Mouse (Mus musculus) lung, postnatal 14 days (tissue): ENCODE data around the gene Ints5.

ENCODE experiments used
- DNase-seq: peaks from one replicate; pipeline ENCODE4 v3.0.0; 2021

Ints5 gene

DNA sequence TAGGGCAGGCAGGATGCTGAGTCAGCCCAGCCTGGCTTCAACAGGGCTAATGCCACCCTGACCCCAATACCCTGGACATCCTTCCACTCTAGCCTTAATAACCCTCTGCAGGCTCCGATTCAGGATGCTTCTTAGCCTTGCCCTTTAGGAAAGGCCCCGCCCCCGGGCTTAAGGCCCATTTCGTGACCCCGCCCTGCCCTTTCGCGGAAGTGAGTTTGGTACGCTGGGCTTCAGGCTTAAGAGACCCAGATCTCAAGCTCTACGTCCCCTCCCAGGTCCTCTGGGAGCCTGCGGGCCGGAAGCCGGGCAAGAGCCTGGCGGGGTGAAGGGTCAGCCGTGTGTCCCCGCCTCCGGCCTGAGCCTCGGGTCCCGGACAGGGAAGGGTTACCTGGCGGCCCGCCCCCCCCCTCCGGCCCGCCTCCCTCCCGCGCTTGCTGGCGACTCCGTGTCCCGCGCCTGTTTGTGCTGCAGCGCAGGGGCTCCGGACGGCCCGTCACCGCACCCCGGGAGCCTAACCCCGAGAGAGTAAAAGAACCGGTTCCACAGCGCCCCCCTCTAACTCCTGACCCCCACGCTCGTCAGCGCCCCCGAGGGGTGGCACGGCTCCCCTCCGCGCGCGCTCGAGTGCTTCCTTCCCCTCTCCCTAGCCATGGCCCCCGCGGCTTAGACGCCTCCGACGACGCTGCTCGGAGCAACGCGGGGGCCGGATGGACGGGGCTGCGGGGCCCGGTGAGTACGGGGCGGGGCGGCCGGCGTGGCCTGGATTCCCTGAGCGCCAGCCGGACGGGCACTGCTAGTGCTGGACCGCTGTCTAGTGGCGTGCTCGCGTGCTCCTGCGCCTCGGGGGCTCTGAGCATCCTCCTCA lies 36.7 kb downstream of the Ints5 start, which contains the start of the genes Rom1 and Eml3:
Rom1 (minus strand) TSS at position 133 of the 865 bp plus-strand sequence.
Eml3 (plus strand) TSS at position 329 of the 865 bp plus-strand sequence.
- DNase-seq: peak; percentile 91

DNA sequence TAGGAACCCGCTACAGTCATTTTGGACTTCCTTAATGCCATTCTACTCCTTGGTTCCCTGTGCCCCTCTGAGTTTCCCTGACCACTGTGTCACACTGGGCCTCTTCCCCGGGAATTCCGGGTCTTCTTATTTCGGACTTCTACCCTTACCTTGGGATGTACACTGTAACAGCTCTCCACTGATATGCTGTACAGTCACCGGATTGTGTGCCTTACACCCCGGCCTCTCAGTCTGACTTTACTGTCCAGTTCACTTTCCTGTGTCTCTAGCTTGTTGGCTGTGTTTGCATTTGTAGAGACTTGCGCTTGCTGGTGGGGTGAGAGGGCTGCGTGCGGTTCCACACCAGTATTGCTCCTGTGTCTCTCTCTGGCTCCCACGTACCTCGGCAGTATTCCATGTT lies 37.3 kb downstream of the Ints5 start:
- DNase-seq: no peak

DNA sequence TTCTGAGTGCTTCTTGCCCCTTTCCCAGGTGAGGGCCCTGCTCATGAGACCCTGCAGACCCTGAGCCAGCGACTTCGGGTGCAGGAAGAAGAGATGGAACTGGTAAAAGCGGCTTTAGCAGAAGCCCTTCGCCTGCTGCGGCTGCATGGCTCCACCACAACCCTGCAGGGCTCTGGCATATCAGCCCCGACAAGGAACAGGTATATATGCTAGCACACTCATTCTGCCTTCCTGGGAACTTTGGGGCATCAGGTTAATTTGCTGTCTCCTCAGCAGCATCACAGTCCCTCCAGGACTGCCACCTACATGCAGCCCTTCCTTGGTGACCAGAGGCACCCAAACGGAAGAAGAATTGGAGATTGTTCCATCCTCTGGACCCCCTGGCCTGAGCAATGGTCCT lies 38.0 kb downstream of the Ints5 start:
- DNase-seq: no peak

GRCm38 (mm10) chr19:8936736-8937135 lies 43.9 kb downstream of the Ints5 start:
- no peak for DNase-seq

DNA sequence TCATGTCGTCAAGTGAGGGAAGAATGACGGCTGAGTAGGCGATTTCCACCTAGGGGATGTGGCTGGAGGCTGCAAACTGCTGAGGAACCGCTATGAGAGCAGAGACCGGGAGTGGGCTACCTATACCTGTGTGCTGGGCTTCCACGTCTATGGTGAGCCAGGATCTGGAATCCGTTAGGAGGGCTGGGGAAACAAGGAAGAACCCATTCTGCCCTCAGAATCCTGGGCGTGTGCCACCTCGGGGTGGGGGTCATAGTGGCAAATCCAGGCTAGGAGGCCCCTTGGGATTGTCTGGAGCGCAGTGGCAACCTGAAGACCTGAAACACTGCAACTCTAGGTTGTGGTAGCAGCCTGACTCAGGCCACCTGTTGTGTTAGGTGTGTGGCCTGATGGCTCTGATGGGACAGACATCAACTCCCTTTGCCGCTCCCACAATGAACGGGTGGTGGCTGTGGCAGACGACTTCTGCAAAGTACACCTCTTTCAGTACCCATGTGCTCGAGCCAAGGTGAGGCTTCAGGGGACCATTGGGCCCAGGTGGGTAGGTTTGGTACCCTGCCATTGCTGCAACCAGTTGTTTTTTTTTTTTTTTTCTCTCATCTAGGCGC lies 47.8 kb downstream of the Ints5 start:
- DNase-seq: no peak

- DNase-seq: no peak
Measured at GRCm38 (mm10) chr19:8941136-8941514, 48.3 kb downstream of the Ints5 start.

DNA sequence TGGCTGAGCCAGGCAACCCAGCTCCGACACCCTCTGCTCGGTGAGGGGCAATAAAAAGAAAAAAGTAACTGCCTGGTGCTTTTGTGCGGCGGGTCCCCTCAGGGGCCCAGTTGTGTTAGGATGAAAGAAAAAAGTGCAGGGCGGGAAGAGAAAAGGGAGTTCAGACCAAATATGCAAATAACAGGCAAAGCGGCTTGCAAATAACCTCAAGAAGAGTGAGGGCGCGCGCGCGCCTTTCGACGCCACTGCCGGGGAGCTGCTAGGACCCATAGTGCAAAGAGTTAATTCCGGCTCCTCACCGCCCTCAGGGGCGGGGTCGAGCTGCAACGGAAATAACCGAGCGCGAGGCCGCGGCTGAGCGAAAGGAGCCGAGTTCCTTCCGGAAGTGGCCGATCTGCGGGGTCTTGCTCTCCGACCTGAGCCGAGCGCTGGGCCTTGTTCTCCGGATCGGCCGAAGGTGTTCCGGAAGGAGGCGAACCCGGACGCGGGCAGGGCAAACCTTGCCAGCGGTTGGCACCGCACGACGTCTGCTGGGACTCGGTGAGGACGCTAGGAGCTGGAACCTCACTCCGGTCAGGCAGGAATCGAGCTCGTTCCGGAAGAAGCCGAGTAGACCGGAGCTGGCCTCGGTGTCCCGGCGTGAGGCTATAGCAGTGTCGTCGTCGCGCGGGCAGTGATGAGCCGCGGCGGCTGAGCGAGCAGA lies 48.9 kb downstream of the Ints5 start, which contains the start of gene Mta2:
Mta2 (plus strand) TSS at position 361 of the 703 bp plus-strand sequence.
- DNase-seq: peak; percentile 95

DNA sequence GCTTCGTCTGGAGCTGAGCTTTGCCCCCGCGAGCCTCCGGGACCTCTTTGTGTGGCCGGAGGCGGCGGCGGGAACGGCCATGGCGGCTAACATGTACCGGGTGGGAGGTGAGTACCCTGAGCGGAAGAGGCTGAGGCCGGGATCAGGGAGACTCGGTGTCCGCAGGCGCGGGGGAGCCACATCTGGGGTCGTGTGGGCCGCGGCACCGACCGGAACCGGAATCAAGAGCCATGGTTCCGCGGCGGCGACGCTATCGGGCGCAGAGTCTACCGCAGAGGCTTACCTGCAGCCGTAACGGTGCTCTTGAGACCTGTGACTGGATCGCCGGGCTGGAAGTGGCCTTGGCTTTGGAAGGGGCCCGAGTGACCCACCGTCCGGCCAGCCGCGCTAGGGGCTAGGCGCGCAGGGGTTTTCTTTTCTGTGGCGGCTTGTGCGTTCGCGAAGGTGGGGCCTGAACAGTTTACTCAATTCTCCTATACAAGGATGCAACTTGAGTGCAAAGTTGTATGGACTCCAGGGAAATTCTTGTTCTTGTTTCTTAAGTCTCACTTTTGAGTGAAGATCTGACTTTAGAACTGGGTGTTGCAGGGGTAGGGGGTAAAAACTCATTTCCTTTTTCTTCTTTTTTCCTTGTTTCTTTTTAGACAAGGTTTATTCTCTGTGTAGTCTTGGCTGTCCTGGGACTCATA lies 49.6 kb downstream of the Ints5 start:
- DNase-seq: peak; percentile 62

DNA sequence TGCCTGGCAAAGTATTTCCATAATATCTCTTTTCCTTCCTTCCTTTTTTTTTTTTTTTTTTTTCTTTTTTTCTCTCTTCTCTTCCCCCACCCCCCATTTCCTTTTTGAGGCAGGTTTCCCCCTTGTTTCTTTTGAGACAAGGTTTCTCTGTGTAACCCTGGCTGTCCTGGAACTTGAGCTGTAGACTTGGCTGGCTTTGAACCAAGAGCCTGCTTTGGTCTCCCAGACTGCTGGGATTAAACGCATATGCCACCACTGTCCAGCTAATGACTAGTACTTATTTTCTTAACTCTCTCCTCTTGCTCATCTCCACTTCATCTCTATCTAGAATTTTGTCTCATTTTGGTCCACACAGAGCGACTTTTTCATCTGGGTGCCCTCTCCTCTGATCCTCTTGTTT lies 50.2 kb downstream of the Ints5 start:
- DNase-seq: no peak

GRCm38 (mm10) chr19:8944062-8944461 lies 51.3 kb downstream of the Ints5 start:
- no peak for DNase-seq

- peak; percentile 76 for DNase-seq
Measured at GRCm38 (mm10) chr19:8944750-8945149, 51.9 kb downstream of the Ints5 start.

GRCm38 (mm10) chr19:8945251-8945650 lies 52.4 kb downstream of the Ints5 start:
- no peak for DNase-seq

- no peak for DNase-seq
Measured at GRCm38 (mm10) chr19:8946929-8947328, 54.1 kb downstream of the Ints5 start.
